Comparison of ENCODE assay signal across 13 mouse cellular contexts in the genomic region with DNA sequence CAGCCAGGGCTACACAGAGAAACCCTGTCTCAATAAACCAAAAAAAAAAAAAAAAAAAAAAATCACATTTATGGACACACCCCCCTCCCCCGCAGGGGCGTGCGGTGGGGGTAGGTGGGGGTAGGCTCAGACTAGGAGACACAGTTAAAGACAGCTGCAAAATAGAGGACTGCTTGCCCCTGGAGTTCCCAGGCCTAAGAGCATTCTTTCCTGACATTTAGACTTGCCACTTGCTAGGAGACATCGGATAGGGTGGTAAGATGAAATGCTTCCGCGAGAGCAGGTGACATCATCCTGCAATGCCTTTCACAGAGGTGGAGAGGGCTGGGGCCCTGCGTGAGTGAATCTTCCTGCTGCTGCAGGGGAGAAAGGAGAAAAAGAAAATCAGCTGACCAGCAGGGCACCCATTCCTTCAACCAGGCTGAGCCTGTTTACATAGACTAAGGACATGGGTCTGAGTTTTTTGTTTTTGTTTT. TPM values are rescaled to one million over a fixed set of nuclear protein-coding genes. Genes with fewer than 3 reads are reported as not detected.
A peak's percentile ranks its signal among the peaks of the same experiment; 100 is the strongest.
DNase-seq lines count a peak whose midpoint lies in the region; ATAC-seq and TF ChIP-seq lines count a peak whose summit lies in the region.
"Had no signal": no experiment of that assay in that cellular context is flagged by ENCODE, and none has a peak within 500 bp of the region (broad histone marks: within the 10 kb centered on the region; RNA-seq: fewer than 3 reads in every experiment).

No protein-coding gene starts in this region.

- TF ChIP-seq CTCF in heart, adult 2 months (IDR thresholded peaks at IDR 0.05), result no peak

- H3K4me1 ChIP-seq in heart, adult 2 months (ENCODE audit: control insufficient read depth, insufficient read depth, low read length), result peaks cover 14% of the 10 kb centered on the region
- peaks cover 54% of the 10 kb centered on the region for H3K4me1 ChIP-seq in forebrain, embryonic 15.5 days

- no peaks in the 10 kb centered on the region for H3K9me3 ChIP-seq in forebrain, embryonic 15.5 days
- H3K9me3 ChIP-seq: liver, embryonic 15.5 days had no signal

- ATAC-seq in forebrain, embryonic 15.5 days (replicated peaks), result no peak

- 40% methylated on average over 7 of the region's 7 CpGs for WGBS in heart, adult 2 months
- 21% methylated on average over 7 of the region's 7 CpGs for WGBS in forebrain, embryonic 15.5 days

- TF ChIP-seq EP300 in heart, adult 2 months (IDR thresholded peaks at IDR 0.05; ENCODE audit: insufficient read depth, low read depth, low read length), result no peak

- no peak for TF ChIP-seq POLR2A in heart, adult 2 months (IDR thresholded peaks at IDR 0.05; ENCODE audit: insufficient read depth, low read depth, low read length)

- peaks cover 11% of the 10 kb centered on the region for H3K36me3 ChIP-seq in heart, adult 2 months (ENCODE audit: control insufficient read depth, insufficient read depth, low read length)
- no peaks in the 10 kb centered on the region; the same call in 1 of the 2 replicates for H3K36me3 ChIP-seq in forebrain, embryonic 15.5 days
- H3K36me3 ChIP-seq: liver, embryonic 15.5 days had no signal

- H3K4me3 ChIP-seq in heart, adult 2 months, result no peak overlapping the region
- no peak overlapping the region for H3K4me3 ChIP-seq in forebrain, embryonic 15.5 days
- H3K4me3 ChIP-seq: left cerebral cortex, adult 2 months had no signal

- DNase-seq in heart, adult 2 months, result peak in 1 of 2 experiments; percentile 38
- DNase-seq in heart, postnatal 36 days, result no peak
- peak; percentile 62 for DNase-seq in thymus, postnatal 14 days
- no peak for DNase-seq in thymus, postnatal 25 days
- DNase-seq in thymus, postnatal 4 days, result peak; percentile 55
- DNase-seq in cerebellum, postnatal 4 days (ENCODE audit: low spot score in 2 of 2), result no peak
- no peak for DNase-seq in urinary bladder, adult 18-20 months (ENCODE audit: low spot score in 2 of 2)
- DNase-seq: gastrocnemius, postnatal 36 days; kidney, adult 18-20 months; right cerebral cortex, postnatal 14 days had no signal

- no peak overlapping the region for H3K4me2 ChIP-seq in forebrain, embryonic 15.5 days (replicated peaks)

- H3K9ac ChIP-seq in heart, adult 2 months (ENCODE audit: low read depth, low read length), result no peak overlapping the region
- H3K9ac ChIP-seq in forebrain, embryonic 15.5 days (replicated peaks), result no peak overlapping the region
- H3K9ac ChIP-seq: liver, embryonic 15.5 days had no signal

- peaks cover 3% of the 10 kb centered on the region; the same call in 1 of the 2 replicates for H3K79me2 ChIP-seq in heart, adult 2 months (replicated peaks; ENCODE audit: control insufficient read depth, insufficient read depth, low read length)

- H3K27ac ChIP-seq in heart, adult 2 months, result peak overlapping the region; percentile 97
- H3K27ac ChIP-seq in forebrain, embryonic 15.5 days (replicated peaks), result peak overlapping the region; percentile 9; the same call in 1 of the 2 replicates
- H3K27ac ChIP-seq: liver, embryonic 15.5 days had no signal

- intact Hi-C loops in heart, adult 2 months (cut with DNase I), result loop anchor here (5.0 kb wide), 1 partner anchor 39 kb away; no protein-coding TSS in a partner anchor
- intact Hi-C loops in heart, postnatal 36 days (cut with DNase I), result no loop called here

- H3K27me3 ChIP-seq in heart, adult 2 months (ENCODE audit: control insufficient read depth, insufficient read depth, low read length), result no peaks in the 10 kb centered on the region
- H3K27me3 ChIP-seq in forebrain, embryonic 15.5 days, result no peaks in the 10 kb centered on the region

RNA-seq across cellular contexts. Expression of gene Ddit4, which starts 2.0 kb away (rescaled TPM):
- total RNA-seq in heart, adult 2 months (2021), result 100 to 1,000 TPM in 1 of 2 experiments, 10 to 100 TPM in 1; 70.7 to 219 TPM
- polyA plus RNA-seq in heart, adult 2 months (2012; rRNA removed), result 48.0 and 55.5 TPM in 2 replicates
- total RNA-seq in heart, postnatal 36 days (2021), result 10 to 100 TPM; 37.1 to 64.2 TPM
- polyA plus RNA-seq in forebrain, embryonic 15.5 days (2015; fragmentation: Nextera tagmentation; extraction: Ambion mirVana), result 90.0 and 92.5 TPM in 2 replicates

RNA-seq across cellular contexts. Expression of gene Ascc1, which starts 49.0 kb away (rescaled TPM):
- 10 to 100 TPM; 20.5 to 24.1 TPM for total RNA-seq in heart, adult 2 months (2021)
- 22.5 and 36.6 TPM in 2 replicates for polyA plus RNA-seq in heart, adult 2 months (2012; rRNA removed)
- total RNA-seq in heart, postnatal 36 days (2021), result 10 to 100 TPM; 23.0 to 24.0 TPM
- polyA plus RNA-seq in forebrain, embryonic 15.5 days (2015; fragmentation: Nextera tagmentation; extraction: Ambion mirVana), result 47.9 and 48.9 TPM in 2 replicates

RNA-seq across cellular contexts. Expression of gene Anapc16, which starts 49.3 kb away (rescaled TPM):
- 10 to 100 TPM; 58.6 to 70.1 TPM for total RNA-seq in heart, adult 2 months (2021)
- polyA plus RNA-seq in heart, adult 2 months (2012; rRNA removed), result 90.3 and 103 TPM in 2 replicates
- total RNA-seq in heart, postnatal 36 days (2021), result 10 to 100 TPM; 68.1 to 73.7 TPM
- 117 TPM in 2 replicates for polyA plus RNA-seq in forebrain, embryonic 15.5 days (2015; fragmentation: Nextera tagmentation; extraction: Ambion mirVana)

Comparison
In these comparisons a context has a peak if more than half of its experiments do, and no peak if none do; other contexts are left out.
1. DNase-seq: peak in thymus, postnatal 14 days (single experiment) and thymus, postnatal 4 days (single experiment); none in heart, postnatal 36 days (0 of 2), thymus, postnatal 25 days (single experiment), cerebellum, postnatal 4 days (0 of 2) and urinary bladder, adult 18-20 months (0 of 2).